Mouse (Mus musculus) E14TG2a.4 (cell line): ENCODE measurements around the gene Hc.

Source experiments
- CTCF ChIP-seq: conservative IDR thresholded peaks from 2 replicates; pipeline ENCODE4 v1.5.1; 2014; ENCODE audit warnings: low read length
- NANOG ChIP-seq: IDR thresholded peaks from 2 replicates; pipeline ENCODE4 v1.6.1; 2014; ENCODE audit warnings: borderline replicate concordance, low read length, mixed read lengths
- POU5F1 ChIP-seq: IDR thresholded peaks from 2 replicates; pipeline ENCODE4 v1.6.1; 2014; ENCODE audit warnings: low read length, borderline replicate concordance

GRCm38 (mm10) chr2:34982096-34982724 is 79.0 kb downstream of the Hc start:
- no peak for TF ChIP-seq CTCF
- TF ChIP-seq NANOG = no peak
- no peak for TF ChIP-seq POU5F1
